Mouse (Mus musculus): ENCODE data around the gene Olfr447. TPM values are rescaled to one million over a fixed set of nuclear protein-coding genes. Genes with fewer than 3 reads are reported as not detected.

Olfr447 gene
- polyA plus RNA-seq, 1 experiment = not detected

DNA sequence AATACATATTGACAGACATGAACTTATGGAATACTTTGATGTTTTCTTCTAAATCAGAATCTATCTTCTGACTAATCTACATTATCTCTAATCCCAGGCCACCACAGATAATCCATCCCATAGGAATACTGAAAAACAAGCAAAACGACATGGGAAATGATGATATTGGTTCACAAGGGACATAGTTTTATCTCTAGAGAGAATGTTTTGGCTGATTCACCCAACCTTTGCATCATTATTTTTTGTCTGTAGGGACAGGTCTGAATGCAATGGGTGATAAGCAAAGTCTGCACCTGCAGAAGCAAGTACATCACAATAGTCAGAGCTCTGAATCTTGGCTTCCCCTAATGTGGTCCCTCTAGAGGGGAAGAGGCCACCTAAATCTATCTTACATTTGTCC, 40.1 kb downstream of the Olfr447 start, which contains the start of gene Olfr444:
TSS of gene Olfr444 (plus strand) at position 301 of the 400 bp plus-strand sequence.
- H3K4me1 ChIP-seq (replicated peaks; ENCODE audit: control insufficient read depth, insufficient read depth, low read length) = no peaks in the 10 kb centered on the region
- H3K36me3 ChIP-seq (ENCODE audit: control insufficient read depth, insufficient read depth, low read length) = no peaks in the 10 kb centered on the region
- no peak within 1 kb of the TSS for H3K4me3 ChIP-seq (ENCODE audit: control insufficient read depth, insufficient read depth, low read length)
- no peak within 1 kb of the TSS for H3K27ac ChIP-seq (ENCODE audit: control insufficient read depth, insufficient read depth, low read length)
- no peak for TF ChIP-seq CTCF (IDR thresholded peaks at IDR 0.05; ENCODE audit: borderline replicate concordance, control insufficient read depth, extremely low read depth, insufficient read depth, low read length, poor library complexity)
- no peak for TF ChIP-seq POLR2A (IDR thresholded peaks at IDR 0.05; ENCODE audit: control insufficient read depth, extremely low read depth, insufficient read depth, low read length, poor library complexity)
- H3K27me3 ChIP-seq (ENCODE audit: control insufficient read depth, insufficient read depth, low read length) = no peaks in the 10 kb centered on the region
- no peak for DNase-seq
- 81% methylated on average over 1 of the region's 1 CpGs for WGBS

Other genes with a start within 250 kb of the Olfr447 start
- 1.9 and 2.5 TPM in 2 replicates for gene Tcaf1, start 198.8 kb upstream of the Olfr447 start, polyA plus RNA-seq (2012; rRNA removed)
- not detected in 2 replicates for gene Olfr453, start 169.5 kb upstream of the Olfr447 start, polyA plus RNA-seq (2012; rRNA removed)
- gene Olfr38, start 152.5 kb upstream of the Olfr447 start, polyA plus RNA-seq (2012; rRNA removed) = not detected in 2 replicates
- not detected in 2 replicates for gene Olfr452, start 123.8 kb upstream of the Olfr447 start, polyA plus RNA-seq (2012; rRNA removed)
- gene Olfr450, start 96.9 kb upstream of the Olfr447 start, polyA plus RNA-seq (2012; rRNA removed) = not detected in 2 replicates
- gene Olfr449, start 74.5 kb upstream of the Olfr447 start, polyA plus RNA-seq (2012; rRNA removed) = not detected in 2 replicates
- not detected in 2 replicates for gene Olfr448, start 18.4 kb upstream of the Olfr447 start, polyA plus RNA-seq (2012; rRNA removed)
- not detected in 2 replicates for gene Olfr446, start 12.5 kb downstream of the Olfr447 start, polyA plus RNA-seq (2012; rRNA removed)
- not detected in 2 replicates for gene Olfr444, start 40.2 kb downstream of the Olfr447 start, polyA plus RNA-seq (2012; rRNA removed)
- not detected in 2 replicates for gene Olfr441, start 197.5 kb downstream of the Olfr447 start, polyA plus RNA-seq (2012; rRNA removed)
- not detected in 2 replicates for gene Olfr237-ps1, start 237.7 kb downstream of the Olfr447 start, polyA plus RNA-seq (2012; rRNA removed)